Mouse (Mus musculus) embryonic facial prominence, embryonic 12.5 days (tissue): ENCODE data around the gene Mettl21a. TPM values are rescaled to one million over a fixed set of nuclear protein-coding genes. Genes with fewer than 3 reads are reported as not detected.

Source experiments
- polyA plus RNA-seq: library from polyadenylated mRNA; unstranded; fragments of >200 nt; fragmentation: Nextera tagmentation; extraction: Ambion mirVana; gene quantifications from 2 replicates; pipeline ENCODE4 v1.2.1, GENCODE M21; 2016

Mettl21a gene
- polyA plus RNA-seq, 1 experiment from 2014 or later, result 23.6 TPM

Other genes with a start within 250 kb of the Mettl21a start
- 45.5 and 48.3 TPM in 2 replicates for gene Creb1, start 84.6 kb downstream of the Mettl21a start, polyA plus RNA-seq
- 6.6 and 8.2 TPM in 2 replicates for gene Ccnyl1, start 73.2 kb upstream of the Mettl21a start, polyA plus RNA-seq
- gene Fzd5, start 120.5 kb upstream of the Mettl21a start, polyA plus RNA-seq, result 2.4 and 2.5 TPM in 2 replicates